Mouse (Mus musculus) CH12.LX (cell line): ENCODE results near the gene Gga1. TPM values are rescaled to one million over a fixed set of nuclear protein-coding genes. Genes with fewer than 3 reads are reported as not detected.

Source experiments
- DNase-seq: peaks from one replicate; pipeline ENCODE4 v3.0.0-alpha.2; 2013; ENCODE audit errors: extremely low read depth
- H3K27ac ChIP-seq: 2 replicates; pipeline ENCODE4 v1.5.1; 2012; ENCODE audit warnings: low read depth, mild to moderate bottlenecking, control low read depth, moderate library complexity; ENCODE audit not compliant: insufficient read depth
- H3K27me3 ChIP-seq: replicated peaks from 2 replicates; pipeline ENCODE3; 2012; ENCODE audit warnings: inconsistent platforms
- H3K36me3 ChIP-seq, 2 experiments: replicated peaks in 1 of 2; 2 replicates each; pipeline versions ENCODE3 to v1.6.1; 2012; ENCODE audit warnings: inconsistent platforms in 1 of 2, low read length in 1 of 2, mild to moderate bottlenecking in 1 of 2, mixed read lengths in 1 of 2, moderate library complexity in 1 of 2; ENCODE audit not compliant: control insufficient read depth in 1 of 2, insufficient read depth in 1 of 2
- H3K4me1 ChIP-seq, 2 experiments: 2 replicates each; pipeline ENCODE4 v1.6.1; 2012; ENCODE audit warnings: inconsistent platforms in 1 of 2, moderate library complexity in 1 of 2; ENCODE audit not compliant: insufficient read depth in 2 of 2, control insufficient read depth in 1 of 2
- H3K4me2 ChIP-seq: 2 replicates; pipeline ENCODE4 v1.6.1; 2012; ENCODE audit warnings: low read depth, mild to moderate bottlenecking, control low read depth; ENCODE audit not compliant: poor library complexity, insufficient read depth, severe bottlenecking
- H3K4me3 ChIP-seq, 3 experiments: fragments of 150-350 bp in 1 of 3; sonication (generic) in 1 of 3; replicated peaks in 1 of 3; 2 replicates each; pipeline versions ENCODE3 to v1.5.1; 2011 to 2012; ENCODE audit warnings: low read depth in 2 of 3, low read length in 2 of 3, mild to moderate bottlenecking in 2 of 3, moderate library complexity in 2 of 3, control low read depth in 1 of 3, improper control_type of control experiment in 1 of 3, inconsistent platforms in 1 of 3, mixed read lengths in 1 of 3; ENCODE audit not compliant: poor library complexity in 1 of 3
- H3K79me2 ChIP-seq: replicated peaks from 2 replicates; pipeline ENCODE4 v1.6.1; 2012; ENCODE audit warnings: mild to moderate bottlenecking, moderate library complexity; ENCODE audit not compliant: control insufficient read depth, poor library complexity, insufficient read depth, severe bottlenecking; ENCODE audit errors: extremely low read depth
- H3K9ac ChIP-seq: 2 replicates; pipeline ENCODE4 v1.6.1; 2012; ENCODE audit warnings: low read depth, mild to moderate bottlenecking, control low read depth, moderate library complexity; ENCODE audit not compliant: insufficient read depth
- H3K9me3 ChIP-seq: replicated peaks from 2 replicates; pipeline ENCODE3; 2012; ENCODE audit warnings: low read length, inconsistent platforms, mixed read lengths
- BHLHE40 ChIP-seq: IDR thresholded peaks from 2 replicates; pipeline ENCODE4 v1.6.1; 2011; ENCODE audit warnings: mild to moderate bottlenecking, low read depth, low read length, improper control_type of control experiment
- CTCF ChIP-seq, 2 experiments: IDR thresholded peaks in 1 of 2; conservative IDR thresholded peaks in 1 of 2; 2 replicates each; pipeline ENCODE4 v1.5.1; 2011 to 2012; ENCODE audit warnings: low read depth in 2 of 2, low read length in 2 of 2, improper control_type of control experiment in 1 of 2, inconsistent platforms in 1 of 2, mild to moderate bottlenecking in 1 of 2, moderate library complexity in 1 of 2
- E2F4 ChIP-seq: IDR thresholded peaks from 2 replicates; pipeline ENCODE4 v1.6.1; 2011; ENCODE audit warnings: low read depth, low read length, improper control_type of control experiment; ENCODE audit not compliant: insufficient replicate concordance
- JUN ChIP-seq: IDR thresholded peaks from 2 replicates; pipeline ENCODE4 v1.6.1; 2011; ENCODE audit warnings: low read depth, mild to moderate bottlenecking, low read length, improper control_type of control experiment, moderate library complexity; ENCODE audit not compliant: insufficient read depth
- JUND ChIP-seq: conservative IDR thresholded peaks from 2 replicates; pipeline ENCODE4 v1.6.1; 2011; ENCODE audit warnings: low read depth, low read length, improper control_type of control experiment
- KAT2A ChIP-seq: IDR thresholded peaks from 2 replicates; pipeline ENCODE4 v1.6.1; 2012; ENCODE audit warnings: low read length, improper control_type of control experiment, inconsistent platforms; ENCODE audit not compliant: insufficient replicate concordance
- MAFK ChIP-seq: IDR thresholded peaks from 2 replicates; pipeline ENCODE4 v1.6.1; 2011; ENCODE audit warnings: low read length, improper control_type of control experiment; ENCODE audit not compliant: insufficient replicate concordance
- MEF2A ChIP-seq: IDR thresholded peaks from 2 replicates; pipeline ENCODE4 v1.6.1; 2014; ENCODE audit warnings: low read depth, mild to moderate bottlenecking, inconsistent platforms, low read length, improper control_type of control experiment, borderline replicate concordance
- MXI1 ChIP-seq: IDR thresholded peaks from 2 replicates; pipeline ENCODE4 v1.6.1; 2011; ENCODE audit warnings: mild to moderate bottlenecking, low read depth, low read length, improper control_type of control experiment
- MYC ChIP-seq: IDR thresholded peaks from 2 replicates; pipeline ENCODE4 v1.6.1; 2011; ENCODE audit warnings: low read depth, mild to moderate bottlenecking, improper control_type of control experiment, low read length
- NELFE ChIP-seq: IDR thresholded peaks from 2 replicates; pipeline ENCODE4 v1.6.1; 2011; ENCODE audit warnings: low read depth, low read length, improper control_type of control experiment
- NRF1 ChIP-seq: IDR thresholded peaks from 2 replicates; pipeline ENCODE4 v1.6.1; 2014; ENCODE audit warnings: low read depth, mild to moderate bottlenecking, inconsistent platforms, low read length, improper control_type of control experiment, moderate library complexity
- POLR2A ChIP-seq: IDR thresholded peaks from 2 replicates; pipeline ENCODE4 v1.6.1; 2011; ENCODE audit warnings: low read depth, mild to moderate bottlenecking, improper control_type of control experiment, low read length
- SIN3A ChIP-seq: IDR thresholded peaks from 2 replicates; pipeline ENCODE4 v1.6.1; 2012; ENCODE audit warnings: low read length, improper control_type of control experiment, inconsistent platforms
- SMC3 ChIP-seq: IDR thresholded peaks from 2 replicates; pipeline ENCODE4 v1.6.1; 2011; ENCODE audit warnings: low read depth, low read length, improper control_type of control experiment
- USF1 ChIP-seq: IDR thresholded peaks from 2 replicates; pipeline ENCODE4 v1.6.1; 2014; ENCODE audit warnings: low read depth, mild to moderate bottlenecking, inconsistent platforms, low read length, improper control_type of control experiment
- USF2 ChIP-seq: conservative IDR thresholded peaks from 2 replicates; pipeline ENCODE4 v1.6.1; 2011; ENCODE audit warnings: low read depth, low read length, improper control_type of control experiment
- ZC3H11A ChIP-seq: IDR thresholded peaks from 2 replicates; pipeline ENCODE4 v1.6.1; 2012; ENCODE audit warnings: low read depth, mild to moderate bottlenecking, inconsistent platforms, low read length, improper control_type of control experiment
- ZKSCAN1 ChIP-seq: IDR thresholded peaks from 2 replicates; pipeline ENCODE4 v1.6.1; 2012; ENCODE audit warnings: low read depth, inconsistent platforms, low read length, improper control_type of control experiment, borderline replicate concordance
- ZMIZ1 ChIP-seq: IDR thresholded peaks from 2 replicates; pipeline ENCODE4 v1.6.1; 2012; ENCODE audit warnings: low read depth, mild to moderate bottlenecking, inconsistent platforms, low read length, improper control_type of control experiment
- dilution Hi-C: fragments of 300-500 bp; cut with MboI; formaldehyde crosslinking; loops from 2 replicates; pipeline ENCODE4 v1.14.3; 2020; ENCODE audit warnings: low sequenced_read_pairs; ENCODE audit not compliant: extremely low pct_unique_long_range_greater_than_20kb, extremely low pct_ligation_motif_present
- in situ Hi-C: fragments of 300-500 bp; cut with MboI; formaldehyde crosslinking; loops from 3 replicates; pipeline ENCODE4 v1.14.3; 2019; ENCODE audit warnings: low sequenced_read_pairs, low pct_ligation_motif_present, low pct_unique_long_range_greater_than_20kb, mixed read lengths
- polyA plus RNA-seq: library from polyadenylated mRNA; unstranded; fragments of >175 nt; gene quantifications from 2 replicates; pipeline ENCODE4 v1.2.1, GENCODE M21; 2012; ENCODE audit warnings: low read depth; ENCODE audit not compliant: insufficient read length
- total RNA-seq, 2 experiments: library from RNA; depleted of rRNA; stranded (reverse); fragments of 300-350 nt in 1 of 2; fragments of >200 nt in 1 of 2; gene quantifications; 2 replicates each; pipeline ENCODE4 v1.2.3; 2012 to 2014

Gene Gga1
- total and polyA plus RNA-seq, 3 experiments, result 5.7 to 24.5 (median 13.7) TPM

DNA sequence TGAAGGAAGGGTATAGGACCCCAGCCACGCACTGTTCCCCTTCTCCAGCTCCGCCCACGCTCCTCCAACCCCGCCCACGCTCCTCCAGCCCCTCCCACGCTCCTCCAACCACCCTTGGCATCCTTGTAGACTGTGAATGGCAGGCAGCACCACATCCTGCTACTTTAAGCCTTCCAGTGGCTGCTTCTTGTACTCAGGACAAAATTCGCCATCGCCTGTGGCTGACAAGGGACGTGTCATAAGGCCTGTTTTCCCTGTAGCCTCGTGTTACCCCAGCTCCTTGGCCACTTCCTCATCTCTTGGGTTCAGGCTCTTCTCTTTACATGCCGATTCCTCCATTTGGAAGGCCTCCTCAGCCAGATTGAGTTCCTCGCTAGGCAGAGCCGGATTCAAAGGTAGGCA is 13.1 kb upstream of the Gga1 start:
- no peaks in the 10 kb centered on the region for H3K79me2 ChIP-seq
- no peak overlapping the region for H3K27ac ChIP-seq
- H3K27me3 ChIP-seq, result peaks cover 86% of the 10 kb centered on the region
- in situ Hi-C loops, result no loop called here
- no peaks in the 10 kb centered on the region for H3K9me3 ChIP-seq
- no peak overlapping the region for H3K4me3 ChIP-seq
- TF ChIP-seq MXI1 (no peak), KAT2A (no peak), MEF2A (no peak), ZKSCAN1 (no peak), ZC3H11A (no peak), JUND (no peak), MYC (no peak), NRF1 (no peak), POLR2A (no peak), USF1 (no peak), SIN3A (no peak), SMC3 (no peak), JUN (no peak), BHLHE40 (no peak), USF2 (no peak), E2F4 (no peak), ZMIZ1 (no peak)
- no peak for DNase-seq
- dilution Hi-C loops, result no loop called here
- H3K4me2 ChIP-seq, result no peak overlapping the region
- H3K4me1 ChIP-seq, result peaks cover 2 to 3% of the 10 kb centered on the region in 2 experiments; a peak in 2 of 4 replicates
- no peak overlapping the region for H3K9ac ChIP-seq
- no peaks in the 10 kb centered on the region for H3K36me3 ChIP-seq

GRCm38 (mm10) chr15:78868398-78868797 is 8.6 kb upstream of the Gga1 start:
- no peak overlapping the region for H3K9ac ChIP-seq
- H3K36me3 ChIP-seq, result no peaks in the 10 kb centered on the region
- no peak for DNase-seq
- no peak overlapping the region for H3K4me3 ChIP-seq
- no peaks in the 10 kb centered on the region for H3K9me3 ChIP-seq
- dilution Hi-C loops (no loop called here), in situ Hi-C loops (no loop called here)
- peaks cover 57% of the 10 kb centered on the region for H3K27me3 ChIP-seq
- peaks cover 2 to 3% of the 10 kb centered on the region in 2 experiments; a peak in 2 of 4 replicates for H3K4me1 ChIP-seq
- H3K4me2 ChIP-seq, result no peak overlapping the region
- no peaks in the 10 kb centered on the region for H3K79me2 ChIP-seq
- TF ChIP-seq USF2 (no peak), CTCF (conservative IDR thresholded peaks at IDR 0.05 in 1 of 2, IDR thresholded peaks at IDR 0.05 in 1 of 2; ENCODE audit: low read depth in 2 of 2, low read length in 2 of 2) (no peak), JUND (no peak), MXI1 (no peak), E2F4 (no peak), MAFK (no peak), NELFE (no peak)
- TF ChIP-seq, all 38 proteins: peak for 0
- H3K27ac ChIP-seq, result no peak overlapping the region
